Mouse (Mus musculus): ENCODE results near the gene Zdhhc24. TPM values are rescaled to one million over a fixed set of nuclear protein-coding genes. Genes with fewer than 3 reads are reported as not detected.

Gene Zdhhc24
- polyA plus RNA-seq, 1 experiment from 2014 or later: 12.0 TPM

DNA sequence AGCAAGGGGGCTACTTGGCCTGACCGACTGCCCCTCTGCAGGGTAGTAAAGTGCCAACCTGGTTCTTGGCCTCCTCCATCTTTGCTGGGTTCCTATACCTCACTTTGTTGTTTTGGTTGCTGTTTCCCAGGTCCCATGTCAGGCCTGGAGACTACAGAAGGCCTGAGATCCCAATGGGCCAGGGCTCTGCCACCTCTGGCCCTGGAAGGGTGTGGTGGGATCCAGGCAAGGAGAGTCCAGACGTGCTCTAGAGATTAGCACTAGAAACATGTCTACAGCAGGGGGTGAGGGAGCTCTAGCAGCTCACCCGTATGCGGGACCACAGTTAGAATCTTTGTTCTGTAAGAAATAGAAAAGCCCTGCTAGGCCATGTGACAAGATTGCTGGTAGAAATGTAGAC, 5.5 kb downstream of the Zdhhc24 start:
- no peaks in the 10 kb centered on the region for H3K27me3 ChIP-seq
- H3K4me3 ChIP-seq (replicated peaks): no peak overlapping the region
- peaks cover 11% of the 10 kb centered on the region for H3K4me1 ChIP-seq
- no peaks in the 10 kb centered on the region for H3K9me3 ChIP-seq (replicated peaks)
- no peak for ATAC-seq (replicated peaks; ENCODE audit: low FRiP score)
- H3K4me2 ChIP-seq: no peak overlapping the region
- WGBS: 83% methylated on average over 4 of the region's 4 CpGs
- no peak overlapping the region for H3K27ac ChIP-seq
- H3K9ac ChIP-seq: no peak overlapping the region
- no peaks in the 10 kb centered on the region for H3K36me3 ChIP-seq

DNA sequence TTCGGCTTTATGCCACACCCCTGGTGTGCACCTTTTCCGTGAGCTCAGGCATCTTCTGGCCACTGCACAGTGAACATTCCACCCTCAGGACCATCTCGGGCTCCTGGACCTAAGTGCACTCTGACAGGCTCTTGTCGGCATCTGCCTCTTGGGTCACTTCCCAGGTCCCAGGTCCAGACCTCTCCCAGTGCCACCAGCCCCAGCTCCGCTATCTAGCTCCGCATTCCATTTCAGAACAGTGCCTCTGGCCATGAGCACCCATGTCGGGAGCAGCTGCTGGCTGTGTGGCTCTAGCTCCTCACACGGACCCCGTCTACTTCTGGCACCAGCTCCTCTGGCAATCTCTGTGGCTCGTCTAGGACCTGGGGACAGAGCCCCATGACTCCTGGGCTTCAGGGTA, 11.3 kb downstream of the Zdhhc24 start:
- Histone ChIP-seq H3K36me3 (peaks cover 16% of the 10 kb centered on the region; the same call in 1 of the 2 replicates), H3K27ac (no peak overlapping the region), H3K4me3 (replicated peaks) (no peak overlapping the region), H3K4me2 (no peak overlapping the region), H3K4me1 (no peaks in the 10 kb centered on the region), H3K9me3 (replicated peaks) (no peaks in the 10 kb centered on the region), H3K9ac (no peak overlapping the region), H3K27me3 (no peaks in the 10 kb centered on the region)
- ATAC-seq (replicated peaks; ENCODE audit: low FRiP score): no peak
- WGBS: 85% methylated on average over 10 of the region's 10 CpGs

DNA sequence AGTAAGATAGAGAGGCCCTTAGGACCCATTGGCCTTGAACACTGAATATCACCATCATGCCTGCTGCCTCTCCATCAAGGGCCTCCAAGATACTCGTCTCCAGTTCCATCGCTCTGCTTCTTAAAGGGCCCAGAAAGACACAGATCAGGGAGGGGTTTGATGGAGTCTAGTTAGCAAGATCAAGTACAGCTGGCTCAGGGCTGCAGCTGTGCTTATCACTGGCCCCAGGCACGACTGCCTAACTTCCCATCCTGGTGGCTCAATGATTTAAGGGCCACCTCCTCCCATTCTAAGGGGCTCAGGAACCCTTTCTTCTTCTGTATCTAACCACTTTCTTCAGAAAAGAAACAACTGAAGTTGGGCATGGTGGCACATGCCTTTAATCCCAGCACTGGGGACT, 13.3 kb downstream of the Zdhhc24 start:
- Histone ChIP-seq H3K27me3 (no peaks in the 10 kb centered on the region), H3K9me3 (replicated peaks) (no peaks in the 10 kb centered on the region), H3K4me1 (peaks cover 4% of the 10 kb centered on the region; the same call in 1 of the 2 replicates), H3K4me3 (replicated peaks) (no peak overlapping the region), H3K9ac (no peak overlapping the region), H3K36me3 (peaks cover 16% of the 10 kb centered on the region; the same call in 1 of the 2 replicates), H3K4me2 (no peak overlapping the region), H3K27ac (no peak overlapping the region)
- WGBS: 82% methylated on average over 3 of the region's 3 CpGs
- ATAC-seq (replicated peaks; ENCODE audit: low FRiP score): no peak

DNA sequence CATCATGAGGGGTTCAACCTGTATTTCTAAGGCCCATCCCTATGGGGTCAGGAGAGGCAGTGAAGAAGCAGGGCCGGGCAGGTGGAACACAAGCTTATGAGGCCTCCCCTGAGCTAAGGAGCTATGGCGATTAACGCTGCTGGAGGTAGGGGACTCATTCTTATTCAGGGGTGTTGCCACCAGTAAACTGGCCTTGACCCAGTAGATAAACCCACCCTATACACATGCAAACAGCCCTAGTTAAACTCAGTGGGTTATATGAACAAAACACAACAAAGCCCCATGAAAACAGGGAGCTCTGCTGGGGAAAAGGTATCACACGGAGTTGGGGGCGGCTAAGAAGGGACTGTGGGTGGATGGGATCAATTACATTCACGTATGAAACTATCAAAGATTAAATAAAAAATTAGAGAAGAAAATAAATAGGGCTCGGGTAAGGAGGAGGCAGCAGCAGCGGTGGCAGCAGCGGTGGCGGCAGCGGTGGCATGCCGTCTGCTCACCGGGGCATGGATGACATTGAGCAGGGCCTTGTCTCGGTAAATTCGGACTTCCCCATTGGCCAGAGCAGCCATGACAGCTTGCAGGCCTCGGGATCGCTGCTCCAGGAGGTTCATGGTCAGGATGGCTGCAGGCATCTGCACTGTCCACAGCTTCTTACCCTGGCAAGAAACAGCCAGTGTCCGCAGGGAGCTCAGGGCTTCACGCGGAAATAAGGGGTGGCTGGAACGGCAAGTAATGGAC, 18.5 kb downstream of the Zdhhc24 start:
- 36% methylated on average over 21 of the region's 21 CpGs for WGBS
- peak overlapping the region; percentile 41; the same call in 1 of the 2 replicates for H3K27ac ChIP-seq
- no peak overlapping the region for H3K4me3 ChIP-seq (replicated peaks)
- no peak overlapping the region for H3K9ac ChIP-seq
- 0 out of 2 replicates have a peak, but pooled peaks cover 9% of the 10 kb centered on the region for H3K36me3 ChIP-seq
- ATAC-seq (replicated peaks; ENCODE audit: low FRiP score): peak; percentile 40; the same call in 1 of the 2 replicates
- H3K9me3 ChIP-seq (replicated peaks): no peaks in the 10 kb centered on the region
- peaks cover 19% of the 10 kb centered on the region for H3K4me1 ChIP-seq
- H3K4me2 ChIP-seq: peak overlapping the region; percentile 48
- H3K27me3 ChIP-seq: no peaks in the 10 kb centered on the region

DNA sequence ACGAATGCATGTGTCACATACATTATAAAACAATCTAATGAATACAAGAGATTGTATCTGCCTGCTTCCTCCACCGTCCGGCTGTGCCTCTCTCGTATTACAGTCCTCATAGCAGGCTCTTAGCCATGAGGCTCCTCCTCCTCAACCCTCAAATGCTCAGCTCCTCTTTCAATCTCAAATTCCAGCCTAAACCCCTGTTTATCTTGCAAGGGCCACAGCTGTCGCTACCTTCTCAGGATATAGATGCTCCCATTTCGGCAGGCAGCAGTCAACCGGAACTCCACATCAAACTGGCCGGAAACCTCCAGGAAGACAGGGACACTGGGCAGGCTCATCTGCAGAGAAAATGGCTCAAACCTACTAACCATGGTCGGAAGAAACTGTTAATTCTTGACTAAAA, 20.5 kb downstream of the Zdhhc24 start:
- peak overlapping the region; percentile 41; the same call in 1 of the 2 replicates for H3K27ac ChIP-seq
- WGBS: 31% methylated on average over 9 of the region's 9 CpGs
- ATAC-seq (replicated peaks; ENCODE audit: low FRiP score): 0 out of 2 replicates have a peak, but pooled peaks have one; percentile 49

DNA sequence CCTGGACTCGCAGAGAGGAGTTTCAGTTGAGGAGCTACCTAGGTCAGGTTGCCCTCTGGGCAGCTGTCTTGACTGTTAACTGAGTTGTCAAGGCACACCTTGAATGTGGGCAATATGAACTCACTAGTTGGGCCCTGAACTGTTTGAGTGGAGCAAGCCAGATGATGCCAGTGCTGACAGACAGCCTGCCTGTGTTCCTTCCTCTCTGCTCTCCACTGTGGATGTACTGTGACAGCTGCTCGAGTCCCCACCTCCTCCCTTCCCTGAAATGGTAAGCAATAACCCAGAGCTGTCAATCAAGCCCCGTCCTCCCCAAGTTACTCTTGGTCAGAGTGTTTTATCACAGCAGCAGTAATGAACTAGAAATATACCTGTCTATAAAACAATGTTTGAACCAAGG, 21.4 kb downstream of the Zdhhc24 start:
- Histone ChIP-seq H3K4me3 (replicated peaks) (no peak overlapping the region), H3K27ac (no peak overlapping the region), H3K9ac (no peak overlapping the region), H3K4me1 (peaks cover 19% of the 10 kb centered on the region), H3K27me3 (no peaks in the 10 kb centered on the region), H3K9me3 (replicated peaks) (no peaks in the 10 kb centered on the region), H3K4me2 (no peak overlapping the region), H3K36me3 (peaks cover 23% of the 10 kb centered on the region; the same call in 1 of the 2 replicates)
- WGBS: 71% methylated on average over 3 of the region's 3 CpGs
- no peak for ATAC-seq (replicated peaks; ENCODE audit: low FRiP score)

More for the DNA sequence above, 20.5 kb downstream of the Zdhhc24 start:
- peaks cover 19% of the 10 kb centered on the region for H3K4me1 ChIP-seq
- peaks cover 23% of the 10 kb centered on the region; the same call in 1 of the 2 replicates for H3K36me3 ChIP-seq
- H3K4me3 ChIP-seq (replicated peaks): no peak overlapping the region
- H3K27me3 ChIP-seq: no peaks in the 10 kb centered on the region
- H3K9ac ChIP-seq: no peak overlapping the region
- no peak overlapping the region for H3K4me2 ChIP-seq
- no peaks in the 10 kb centered on the region for H3K9me3 ChIP-seq (replicated peaks)

DNA sequence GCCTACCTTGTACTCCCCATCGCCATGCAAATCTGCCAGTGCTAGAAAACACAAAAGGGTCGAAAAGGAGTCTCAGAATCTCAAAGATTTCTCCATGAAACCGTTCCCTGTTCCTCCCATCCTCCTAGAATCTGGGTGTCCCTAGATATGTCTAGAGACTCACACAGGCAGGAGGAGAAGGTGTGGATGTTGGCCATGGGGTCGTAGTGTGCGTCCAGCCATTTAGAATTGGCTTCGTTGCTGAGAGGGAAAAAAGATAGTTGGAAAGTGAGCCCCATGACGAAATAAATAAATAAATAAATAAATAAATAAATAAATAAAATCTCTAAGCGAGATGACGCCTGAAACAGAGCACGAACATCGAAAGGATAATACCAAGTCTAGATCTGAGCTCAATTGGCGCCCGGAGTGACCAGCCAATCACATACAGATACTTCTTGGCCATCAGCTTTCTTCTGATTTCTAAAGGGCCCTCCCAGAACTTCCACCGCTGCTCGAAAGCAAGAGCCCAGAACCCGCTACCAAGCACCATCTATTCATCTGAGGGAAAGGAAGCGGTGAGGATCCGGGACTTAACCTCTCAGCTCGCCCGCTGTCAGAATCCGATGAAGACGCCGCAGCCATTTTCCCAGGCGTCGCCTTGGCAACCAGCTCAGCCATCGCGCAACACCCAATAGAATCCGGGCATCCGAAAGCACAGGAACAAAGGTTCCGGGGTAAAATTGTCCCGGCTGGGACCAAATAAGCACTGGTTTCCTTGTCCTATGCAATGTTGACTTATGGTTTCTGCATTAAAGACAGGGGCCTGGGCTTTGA, 27.7 kb downstream of the Zdhhc24 start, which contains the start of gene Bbs1:
Bbs1 (minus strand) TSS at position 650 of the 816 bp plus-strand sequence.
- peak within 1 kb of the TSS; percentile 83 for H3K4me3 ChIP-seq (replicated peaks)
- WGBS: 7% methylated on average over 31 of the region's 31 CpGs
- H3K9me3 ChIP-seq (replicated peaks): no peaks in the 10 kb centered on the region
- peaks cover 58% of the 10 kb centered on the region for H3K36me3 ChIP-seq
- peak; percentile 57; the same call in 1 of the 2 replicates for ATAC-seq (replicated peaks; ENCODE audit: low FRiP score)
- H3K9ac ChIP-seq: peak within 1 kb of the TSS; percentile 61
- H3K4me2 ChIP-seq: peak within 1 kb of the TSS; percentile 68
- H3K27me3 ChIP-seq: no peaks in the 10 kb centered on the region
- 0 out of 2 replicates have a peak within 1 kb of the TSS, but pooled peaks have one; percentile 54 for H3K27ac ChIP-seq
- H3K4me1 ChIP-seq: peaks cover 9% of the 10 kb centered on the region; the same call in 1 of the 2 replicates

DNA sequence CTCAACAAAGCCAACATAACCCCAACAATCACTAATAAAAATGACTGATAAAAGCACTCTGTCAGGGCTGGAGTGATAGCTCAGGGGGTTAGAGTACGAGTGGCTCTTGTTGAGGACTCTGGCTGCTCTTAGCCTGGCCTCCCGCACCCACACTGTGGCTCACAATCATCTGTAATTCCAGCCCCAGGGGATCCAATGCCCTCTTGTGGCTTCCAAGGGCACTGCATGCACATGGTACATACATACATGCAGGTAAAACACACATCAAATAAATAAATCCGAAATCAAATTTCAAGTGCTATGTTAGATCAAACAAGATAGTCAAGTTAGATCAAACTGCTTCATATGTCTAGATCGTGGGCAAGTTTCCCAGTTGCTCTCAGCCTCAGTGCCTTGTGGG, 29.6 kb downstream of the Zdhhc24 start:
- no peaks in the 10 kb centered on the region for H3K9me3 ChIP-seq (replicated peaks)
- peaks cover 9% of the 10 kb centered on the region; the same call in 1 of the 2 replicates for H3K4me1 ChIP-seq
- H3K27ac ChIP-seq: no peak overlapping the region
- WGBS: 89% methylated on average over 4 of the region's 4 CpGs
- peaks cover 66% of the 10 kb centered on the region for H3K36me3 ChIP-seq
- no peak for ATAC-seq (replicated peaks; ENCODE audit: low FRiP score)
- H3K4me2 ChIP-seq: no peak overlapping the region
- no peak overlapping the region for H3K4me3 ChIP-seq (replicated peaks)
- no peaks in the 10 kb centered on the region for H3K27me3 ChIP-seq
- no peak overlapping the region for H3K9ac ChIP-seq

DNA sequence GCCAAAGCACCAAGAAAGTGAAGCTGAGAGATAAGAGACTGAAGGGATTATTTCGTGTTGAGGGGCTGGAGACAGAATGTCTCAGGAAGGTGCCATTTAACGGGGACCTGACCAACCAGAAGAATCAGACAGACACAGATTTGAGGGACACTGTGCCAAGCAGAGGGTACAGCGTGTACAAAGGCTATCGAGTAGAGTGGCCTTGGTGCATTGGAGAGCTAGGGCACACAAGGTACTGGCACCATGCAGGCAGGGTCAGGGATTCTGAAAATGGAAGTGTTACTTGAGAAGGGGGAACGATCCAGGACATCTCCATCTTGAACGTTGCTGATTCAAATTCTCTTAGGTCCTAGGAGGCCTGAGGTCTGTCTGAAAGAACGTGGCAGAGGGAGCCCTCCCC, 30.9 kb downstream of the Zdhhc24 start:
- Histone ChIP-seq H3K4me1 (peaks cover 9% of the 10 kb centered on the region; the same call in 1 of the 2 replicates), H3K9me3 (replicated peaks) (no peaks in the 10 kb centered on the region), H3K4me2 (no peak overlapping the region), H3K9ac (no peak overlapping the region), H3K27ac (no peak overlapping the region), H3K4me3 (replicated peaks) (no peak overlapping the region), H3K36me3 (peaks cover 73% of the 10 kb centered on the region), H3K27me3 (no peaks in the 10 kb centered on the region)
- WGBS: 93% methylated on average over 7 of the region's 7 CpGs
- no peak for ATAC-seq (replicated peaks; ENCODE audit: low FRiP score)

DNA sequence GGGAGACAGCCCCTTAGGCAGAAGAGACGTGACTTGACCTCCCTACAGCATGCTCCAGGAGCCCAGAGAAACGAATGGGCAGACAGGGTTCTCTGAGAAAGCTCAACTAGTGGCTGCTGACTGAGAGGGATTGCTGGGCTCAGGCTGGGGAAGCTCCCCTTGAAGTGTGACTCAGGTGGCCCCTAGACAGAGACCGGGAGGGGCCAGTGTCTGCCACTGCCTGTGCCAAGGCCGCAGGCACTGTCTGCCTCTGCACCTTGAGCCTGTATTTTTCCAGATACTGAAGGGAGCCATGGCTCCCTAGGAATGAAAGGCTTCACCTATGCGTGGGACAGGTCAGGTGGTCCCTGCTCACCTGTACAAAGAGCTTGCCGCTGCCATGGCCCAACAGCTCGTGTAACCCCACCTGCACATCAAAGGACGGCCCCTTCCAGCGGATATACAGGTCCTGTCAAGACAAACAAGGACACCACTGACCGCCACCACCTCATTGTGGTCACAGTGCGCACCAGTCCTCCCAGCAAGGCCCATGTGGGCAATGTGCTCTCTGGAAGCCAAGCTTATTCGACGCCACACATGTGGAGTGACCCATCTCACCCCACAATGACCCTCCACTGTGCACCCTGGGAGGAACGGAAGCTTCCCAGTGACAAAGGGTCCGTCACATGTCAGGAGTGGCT, 37.6 kb downstream of the Zdhhc24 start:
- no peak overlapping the region for H3K4me3 ChIP-seq (replicated peaks)
- no peak overlapping the region for H3K9ac ChIP-seq
- H3K9me3 ChIP-seq (replicated peaks): no peaks in the 10 kb centered on the region
- no peaks in the 10 kb centered on the region for H3K4me1 ChIP-seq
- no peak overlapping the region for H3K4me2 ChIP-seq
- no peaks in the 10 kb centered on the region for H3K27me3 ChIP-seq
- no peak for ATAC-seq (replicated peaks; ENCODE audit: low FRiP score)
- H3K27ac ChIP-seq: no peak overlapping the region
- 95% methylated on average over 15 of the region's 15 CpGs for WGBS
- peaks cover 99% of the 10 kb centered on the region for H3K36me3 ChIP-seq

DNA sequence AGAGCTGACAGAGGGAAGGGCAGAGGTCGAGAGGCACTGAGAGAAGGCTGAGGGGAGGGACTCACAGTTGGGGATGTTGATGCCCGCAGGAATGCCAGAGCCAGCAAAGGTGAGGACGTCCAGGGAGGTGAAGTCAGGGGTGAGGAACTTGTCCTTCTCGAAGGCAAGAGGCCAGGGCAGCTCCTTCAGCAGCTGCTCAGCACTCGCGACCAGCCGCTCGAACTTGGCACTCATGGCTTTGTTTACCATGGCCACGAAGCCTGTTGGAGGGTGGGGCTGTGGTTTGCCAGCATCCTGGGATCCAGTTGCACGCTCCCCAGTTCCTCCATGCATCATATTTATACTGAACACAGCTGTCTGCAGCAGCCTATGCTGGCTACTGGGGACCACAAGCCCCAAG, 38.4 kb downstream of the Zdhhc24 start:
- Histone ChIP-seq H3K4me2 (no peak overlapping the region), H3K9ac (no peak overlapping the region), H3K4me1 (no peaks in the 10 kb centered on the region), H3K9me3 (replicated peaks) (no peaks in the 10 kb centered on the region), H3K36me3 (peaks cover 99% of the 10 kb centered on the region), H3K27ac (no peak overlapping the region), H3K27me3 (no peaks in the 10 kb centered on the region), H3K4me3 (replicated peaks) (no peak overlapping the region)
- no peak for ATAC-seq (replicated peaks; ENCODE audit: low FRiP score)
- 83% methylated on average over 10 of the region's 10 CpGs for WGBS
